Mouse (Mus musculus): ENCODE results near the gene Zdhhc5. TPM values are rescaled to one million over a fixed set of nuclear protein-coding genes. Genes with fewer than 3 reads are reported as not detected.
A peak's percentile ranks its signal among the peaks of the same experiment; 100 is the strongest.

The Zdhhc5 gene
- polyA plus RNA-seq, 1 experiment from 2014 or later: 32.0 TPM

DNA sequence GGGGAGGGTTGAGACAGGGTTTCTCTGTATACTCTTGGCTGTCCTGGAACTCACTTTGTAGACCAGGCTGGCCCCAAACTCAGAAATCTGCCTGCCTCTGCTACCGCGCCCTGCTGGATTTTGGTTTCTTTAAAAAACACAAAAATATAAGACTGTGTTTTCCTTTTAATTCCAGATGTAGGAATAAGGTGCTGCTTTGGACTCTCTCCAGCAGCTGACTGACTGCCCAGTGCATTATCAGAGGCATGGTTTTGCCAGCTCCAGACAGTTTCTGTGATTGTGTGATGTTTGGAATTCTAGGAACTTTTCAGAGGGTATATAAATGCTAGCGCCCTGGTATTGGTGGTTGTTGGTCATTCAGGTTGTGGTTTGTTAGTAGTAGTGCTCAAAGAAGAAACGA is 2.4 kb upstream of the Zdhhc5 start:
- H3K4me3 ChIP-seq (replicated peaks): no peak overlapping the region
- no peak overlapping the region for H3K9ac ChIP-seq (replicated peaks)
- H3K4me1 ChIP-seq (replicated peaks): peaks cover 11% of the 10 kb centered on the region
- no peaks in the 10 kb centered on the region for H3K27me3 ChIP-seq
- WGBS: 92% methylated on average over 4 of the region's 4 CpGs
- H3K9me3 ChIP-seq: no peaks in the 10 kb centered on the region
- no peak overlapping the region for H3K27ac ChIP-seq
- ATAC-seq (ENCODE audit: insufficient number of reproducible peaks, insufficient read depth, low FRiP score, low TSS enrichment, low read depth): no peak
- H3K36me3 ChIP-seq: peaks cover 13% of the 10 kb centered on the region; the same call in 1 of the 2 replicates
- H3K4me2 ChIP-seq: no peak overlapping the region

DNA sequence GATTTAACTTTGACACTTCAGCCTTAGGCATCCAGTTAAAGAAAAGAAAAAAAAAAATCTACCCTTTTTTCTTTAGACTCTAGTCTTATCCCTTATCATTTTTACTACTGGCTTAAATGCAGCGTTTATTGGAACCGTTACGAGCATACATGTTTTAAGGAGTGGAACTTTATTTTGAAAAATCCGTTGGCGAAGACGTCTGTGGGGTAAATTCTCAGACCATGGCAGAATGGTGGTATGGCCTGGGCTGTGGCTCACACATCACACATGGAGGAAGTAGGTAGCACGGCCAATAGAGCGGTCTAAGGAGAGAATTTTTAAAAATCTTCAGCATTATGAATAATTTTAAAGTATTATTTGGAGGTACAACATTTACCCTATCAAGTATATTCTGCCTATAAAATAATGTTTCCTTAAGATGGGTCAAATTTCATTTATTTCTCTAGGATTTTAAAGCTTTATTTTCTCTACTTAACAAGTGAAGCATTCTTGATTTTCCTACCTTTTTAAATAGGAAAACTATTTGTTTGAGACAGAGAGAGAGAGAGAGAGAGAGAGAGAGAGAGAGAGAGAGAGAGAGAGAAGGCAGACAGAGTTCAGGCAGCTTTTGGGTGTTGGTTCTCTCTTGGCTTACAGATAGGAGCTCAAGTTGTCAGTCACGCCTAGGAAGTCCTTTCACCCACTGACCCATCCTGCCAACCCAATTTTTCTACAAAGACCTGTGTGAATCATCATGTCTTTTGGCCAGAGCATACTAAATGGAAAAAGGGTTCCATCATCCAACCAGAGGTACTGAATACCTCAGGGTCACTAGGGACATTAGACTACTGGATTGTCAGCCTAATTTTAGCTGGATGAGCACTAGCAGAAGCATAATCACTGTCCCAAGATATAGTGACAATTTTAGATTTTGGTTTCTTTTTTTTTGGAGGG is 1.7 kb upstream of the Zdhhc5 start:
- Histone ChIP-seq H3K9ac (replicated peaks) (peak overlapping the region; percentile 65), H3K27ac (peak overlapping the region; percentile 90; the same call in 1 of the 2 replicates), H3K27me3 (no peaks in the 10 kb centered on the region), H3K36me3 (peaks cover 7% of the 10 kb centered on the region; the same call in 1 of the 2 replicates), H3K4me1 (replicated peaks) (peaks cover 13% of the 10 kb centered on the region), H3K9me3 (no peaks in the 10 kb centered on the region), H3K4me3 (replicated peaks) (peak overlapping the region; percentile 92), H3K4me2 (peak overlapping the region; percentile 74)
- ATAC-seq (ENCODE audit: insufficient number of reproducible peaks, insufficient read depth, low FRiP score, low TSS enrichment, low read depth): no peak
- WGBS: 36% methylated on average over 9 of the region's 9 CpGs

DNA sequence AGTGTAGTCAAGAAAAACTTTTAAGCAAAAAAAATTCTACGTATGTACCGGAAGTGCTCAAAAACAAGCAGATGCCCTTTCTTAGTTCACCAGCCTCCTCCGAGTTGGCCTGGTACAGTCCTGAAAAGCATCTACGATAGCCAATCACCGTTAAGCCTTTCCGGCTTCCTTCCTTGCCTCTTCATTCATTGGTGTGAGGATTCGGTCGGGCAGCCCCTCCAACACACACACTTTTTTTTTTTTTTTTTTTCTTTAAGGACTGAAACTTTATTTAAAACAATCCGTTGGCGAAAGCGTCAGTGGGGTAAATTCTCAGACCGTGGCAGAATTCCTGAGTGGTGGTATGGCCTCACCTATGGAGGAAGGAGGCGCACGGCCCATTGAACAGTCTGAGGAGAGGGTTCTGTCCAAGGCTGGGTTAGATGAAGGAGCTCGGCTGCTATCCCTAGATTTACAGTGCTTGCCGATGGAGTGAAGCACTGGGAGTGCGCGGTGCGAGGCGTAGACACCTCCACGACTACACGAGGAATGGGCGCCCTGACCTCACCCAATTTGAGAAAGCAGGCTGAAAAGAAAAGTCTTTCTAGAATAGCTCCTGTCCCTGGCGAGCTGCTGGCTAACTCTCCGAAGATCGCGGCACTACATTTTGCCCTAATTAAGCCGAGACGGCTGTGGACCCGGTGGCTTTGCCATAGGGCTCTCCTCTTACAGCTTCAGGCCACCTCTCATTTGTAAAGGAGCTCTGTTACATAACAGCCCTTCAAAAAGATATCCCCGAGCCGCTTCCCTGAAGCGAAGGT is 782 bp upstream of the Zdhhc5 start:
- no peaks in the 10 kb centered on the region for H3K9me3 ChIP-seq
- H3K27me3 ChIP-seq: no peaks in the 10 kb centered on the region
- peak; percentile 96 for ATAC-seq (ENCODE audit: insufficient number of reproducible peaks, insufficient read depth, low FRiP score, low TSS enrichment, low read depth)
- peak overlapping the region; percentile 92 for H3K4me3 ChIP-seq (replicated peaks)
- H3K4me1 ChIP-seq (replicated peaks): peaks cover 13% of the 10 kb centered on the region
- H3K9ac ChIP-seq (replicated peaks): peak overlapping the region; percentile 93
- H3K4me2 ChIP-seq: peak overlapping the region; percentile 74
- H3K36me3 ChIP-seq: peaks cover 3% of the 10 kb centered on the region
- H3K27ac ChIP-seq: peak overlapping the region; percentile 95
- under 1% methylated on average over 33 of the region's 33 CpGs for WGBS

DNA sequence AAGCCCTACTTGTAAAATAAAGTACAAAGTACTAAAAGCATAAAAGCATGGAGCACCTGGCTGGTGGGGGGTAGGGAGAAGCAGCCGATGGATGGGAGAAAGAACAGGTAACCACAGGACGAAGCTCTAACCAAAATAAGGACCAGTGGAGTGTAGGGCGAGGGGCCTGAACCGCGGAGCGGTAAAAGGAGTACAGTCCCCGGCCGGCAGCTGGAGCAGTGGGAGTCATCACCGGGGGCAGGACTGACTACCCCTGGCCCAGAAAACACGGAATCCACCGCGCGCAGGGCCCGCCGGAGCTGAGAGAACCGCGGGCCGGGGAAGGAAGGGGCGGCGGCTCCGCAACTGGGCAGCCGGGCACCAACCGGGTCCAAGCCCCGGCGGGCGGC is 564 bp downstream of the Zdhhc5 start:
- WGBS: 2% methylated on average over 21 of the region's 26 CpGs
- peak; percentile 16; the same call in 1 of the 2 replicates for ATAC-seq (ENCODE audit: insufficient number of reproducible peaks, insufficient read depth, low FRiP score, low TSS enrichment, low read depth)
- Histone ChIP-seq H3K9me3 (no peaks in the 10 kb centered on the region), H3K9ac (replicated peaks) (peak overlapping the region; percentile 93), H3K4me2 (peak overlapping the region; percentile 74), H3K4me1 (replicated peaks) (peaks cover 13% of the 10 kb centered on the region), H3K36me3 (peaks cover 16% of the 10 kb centered on the region), H3K27ac (peak overlapping the region; percentile 95), H3K4me3 (replicated peaks) (peak overlapping the region; percentile 92), H3K27me3 (no peaks in the 10 kb centered on the region)

DNA sequence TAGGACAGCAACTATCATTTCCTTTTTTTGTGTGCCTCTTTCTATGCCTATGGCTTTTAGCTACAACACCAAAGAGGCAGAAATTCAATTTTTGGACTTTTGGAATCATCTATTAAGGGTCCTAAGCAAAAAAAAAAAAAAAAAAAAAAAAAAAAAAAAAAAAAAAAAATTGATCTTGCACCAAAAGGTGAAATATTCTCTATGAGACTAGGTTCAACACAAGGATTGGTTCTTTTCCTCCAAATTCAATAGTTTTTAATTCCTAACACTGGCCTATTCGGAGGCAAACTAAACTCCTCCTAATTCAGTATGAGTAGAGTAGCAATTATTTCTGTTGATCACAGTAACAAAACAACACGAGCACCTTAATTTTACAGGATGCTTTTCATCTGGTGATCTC is 3.1 kb downstream of the Zdhhc5 start:
- Histone ChIP-seq H3K27me3 (no peaks in the 10 kb centered on the region), H3K4me1 (replicated peaks) (peaks cover 22% of the 10 kb centered on the region), H3K36me3 (peaks cover 40% of the 10 kb centered on the region), H3K4me2 (no peak overlapping the region), H3K27ac (no peak overlapping the region), H3K4me3 (replicated peaks) (no peak overlapping the region), H3K9me3 (no peaks in the 10 kb centered on the region), H3K9ac (replicated peaks) (no peak overlapping the region)
- 86% methylated on average over 2 of the region's 2 CpGs for WGBS
- no peak for ATAC-seq (ENCODE audit: insufficient number of reproducible peaks, insufficient read depth, low FRiP score, low TSS enrichment, low read depth)

DNA sequence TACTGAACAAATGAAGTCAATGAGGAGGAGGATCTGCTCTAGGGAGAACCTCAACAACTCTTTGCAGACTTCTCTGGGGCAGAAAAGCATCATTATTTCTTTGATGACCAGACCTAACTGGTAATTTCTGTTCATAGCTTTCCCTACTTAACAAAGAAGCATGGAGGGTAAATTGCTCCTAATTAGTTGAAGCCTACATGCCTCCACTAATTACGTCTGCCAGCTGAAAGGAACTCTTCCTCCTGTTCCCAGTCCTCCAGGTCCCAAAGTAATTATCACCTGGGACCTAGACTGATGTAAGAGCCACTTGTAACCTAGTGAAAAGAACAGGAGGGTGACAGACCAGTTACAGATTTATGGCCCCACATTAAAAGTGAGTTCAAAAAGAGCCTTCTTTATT is 7.5 kb downstream of the Zdhhc5 start:
- 30% methylated on average over 1 of the region's 1 CpGs for WGBS
- peaks cover 12% of the 10 kb centered on the region for H3K4me1 ChIP-seq (replicated peaks)
- no peaks in the 10 kb centered on the region for H3K9me3 ChIP-seq
- no peaks in the 10 kb centered on the region for H3K27me3 ChIP-seq
- H3K4me2 ChIP-seq: no peak overlapping the region
- peaks cover 71% of the 10 kb centered on the region for H3K36me3 ChIP-seq
- H3K9ac ChIP-seq (replicated peaks): no peak overlapping the region
- no peak for ATAC-seq (ENCODE audit: insufficient number of reproducible peaks, insufficient read depth, low FRiP score, low TSS enrichment, low read depth)
- H3K27ac ChIP-seq: peak overlapping the region; percentile 17; the same call in 1 of the 2 replicates
- H3K4me3 ChIP-seq (replicated peaks): no peak overlapping the region

DNA sequence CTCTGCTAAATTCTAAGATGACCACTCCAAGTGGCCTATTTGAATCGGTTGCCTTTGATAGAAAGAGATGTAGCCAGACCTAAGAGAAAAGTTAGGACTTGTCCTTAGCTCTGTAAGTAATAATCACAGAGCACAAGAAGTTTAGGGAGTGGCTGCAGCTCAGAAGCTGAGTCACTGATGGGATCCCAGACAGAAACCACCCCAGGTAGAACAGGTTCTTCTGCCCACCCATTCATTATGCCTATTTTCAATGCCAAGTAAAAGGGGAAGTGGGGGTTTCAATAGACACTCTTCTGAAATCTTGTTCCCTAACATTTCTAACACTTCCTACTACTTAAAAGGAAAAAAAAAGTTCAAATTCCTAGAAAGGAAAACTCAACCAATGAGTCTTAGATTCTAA is 9.7 kb downstream of the Zdhhc5 start:
- 83% methylated on average over 1 of the region's 1 CpGs for WGBS
- Histone ChIP-seq H3K9me3 (no peaks in the 10 kb centered on the region), H3K4me3 (replicated peaks) (no peak overlapping the region), H3K36me3 (peaks cover 81% of the 10 kb centered on the region), H3K9ac (replicated peaks) (no peak overlapping the region), H3K27me3 (no peaks in the 10 kb centered on the region), H3K4me2 (no peak overlapping the region), H3K4me1 (replicated peaks) (peaks cover 9% of the 10 kb centered on the region), H3K27ac (no peak overlapping the region)
- ATAC-seq (ENCODE audit: insufficient number of reproducible peaks, insufficient read depth, low FRiP score, low TSS enrichment, low read depth): no peak

DNA sequence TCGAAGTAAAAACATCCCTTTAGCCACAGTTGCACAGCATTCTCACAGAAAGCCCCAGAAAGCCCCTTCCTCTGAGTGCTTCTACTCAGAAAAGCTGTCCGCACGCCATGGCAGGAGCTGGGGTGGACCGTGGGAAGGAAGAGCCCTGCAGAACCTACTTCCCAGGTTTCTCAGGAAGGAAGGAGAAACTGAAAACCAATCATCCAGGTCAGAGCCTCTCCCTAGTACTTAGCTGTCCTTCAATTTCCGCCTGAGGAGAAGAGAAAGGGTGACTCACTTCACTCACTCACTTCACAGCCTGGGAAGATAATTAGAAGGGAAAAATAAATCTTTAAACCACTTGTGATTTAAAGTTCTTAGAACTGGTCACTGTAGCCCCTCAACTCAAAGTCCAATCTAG is 10.7 kb downstream of the Zdhhc5 start:
- no peaks in the 10 kb centered on the region for H3K9me3 ChIP-seq
- peaks cover 9% of the 10 kb centered on the region for H3K4me1 ChIP-seq (replicated peaks)
- H3K27me3 ChIP-seq: no peaks in the 10 kb centered on the region
- peaks cover 79% of the 10 kb centered on the region for H3K36me3 ChIP-seq
- WGBS: 86% methylated on average over 5 of the region's 5 CpGs
- no peak overlapping the region for H3K4me2 ChIP-seq
- H3K27ac ChIP-seq: no peak overlapping the region
- no peak for ATAC-seq (ENCODE audit: insufficient number of reproducible peaks, insufficient read depth, low FRiP score, low TSS enrichment, low read depth)
- H3K4me3 ChIP-seq (replicated peaks): no peak overlapping the region
- no peak overlapping the region for H3K9ac ChIP-seq (replicated peaks)

DNA sequence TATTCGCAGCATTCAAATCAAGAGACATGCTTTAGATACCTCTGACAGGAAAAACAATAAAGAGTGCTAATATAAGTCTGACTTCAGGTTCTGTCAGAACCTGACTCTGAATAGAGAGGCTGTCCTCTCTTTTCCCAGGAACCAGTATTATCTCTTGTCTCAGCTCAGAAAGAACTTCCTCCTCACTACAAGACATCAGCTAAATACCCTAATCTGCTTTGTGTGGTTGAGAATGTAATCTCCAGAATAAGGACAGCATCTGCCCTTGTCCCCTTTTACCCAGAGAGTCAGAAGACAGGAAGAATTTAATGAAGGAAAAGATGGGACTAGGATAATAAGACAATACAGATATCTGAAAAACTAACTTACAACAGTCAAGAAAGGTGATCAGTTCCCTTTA is 11.5 kb downstream of the Zdhhc5 start:
- Histone ChIP-seq H3K4me3 (replicated peaks) (no peak overlapping the region), H3K27me3 (no peaks in the 10 kb centered on the region), H3K9ac (replicated peaks) (no peak overlapping the region), H3K9me3 (no peaks in the 10 kb centered on the region), H3K36me3 (peaks cover 79% of the 10 kb centered on the region), H3K27ac (no peak overlapping the region), H3K4me2 (no peak overlapping the region), H3K4me1 (replicated peaks) (peaks cover 9% of the 10 kb centered on the region)
- ATAC-seq (ENCODE audit: insufficient number of reproducible peaks, insufficient read depth, low FRiP score, low TSS enrichment, low read depth): no peak
- 100% methylated on average over 1 of the region's 1 CpGs for WGBS

DNA sequence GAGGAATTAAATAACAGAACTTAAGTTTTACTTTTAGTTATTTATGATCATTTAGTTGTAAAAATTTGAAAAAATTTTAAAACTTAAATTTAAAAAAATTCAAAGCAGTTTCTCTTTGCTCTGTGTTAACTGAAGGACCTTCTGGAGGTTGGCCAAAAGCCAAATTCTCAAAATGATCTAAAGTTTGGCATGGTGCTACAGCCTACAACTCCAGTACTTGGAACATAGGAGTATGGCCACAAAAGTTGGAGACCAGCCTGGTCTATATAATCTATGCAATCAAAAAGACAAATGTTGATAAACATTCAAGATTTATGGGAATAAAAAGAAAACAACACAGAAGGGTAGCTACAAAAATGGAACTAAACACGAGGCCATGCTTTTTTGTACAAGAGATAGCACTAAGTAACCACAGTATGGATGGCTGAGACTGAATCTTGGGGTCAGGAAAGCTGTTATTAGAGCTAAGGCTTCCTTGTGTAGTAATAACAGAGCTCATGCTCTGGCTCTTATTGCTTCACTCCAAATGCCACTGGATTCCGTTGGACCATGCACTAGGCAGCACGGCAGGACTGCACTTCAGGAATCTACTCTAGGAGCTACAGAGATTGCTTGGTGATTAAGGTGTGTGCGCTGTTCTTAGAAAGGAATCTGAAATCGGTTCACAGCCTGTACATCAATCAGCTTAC is 19.8 kb downstream of the Zdhhc5 start:
- Histone ChIP-seq H3K4me3 (replicated peaks) (no peak overlapping the region), H3K4me2 (no peak overlapping the region), H3K9me3 (no peaks in the 10 kb centered on the region), H3K27ac (no peak overlapping the region), H3K9ac (replicated peaks) (no peak overlapping the region), H3K27me3 (no peaks in the 10 kb centered on the region), H3K4me1 (replicated peaks) (no peaks in the 10 kb centered on the region), H3K36me3 (peaks cover 86% of the 10 kb centered on the region)
- 94% methylated on average over 5 of the region's 5 CpGs for WGBS
- no peak for ATAC-seq (ENCODE audit: insufficient number of reproducible peaks, insufficient read depth, low FRiP score, low TSS enrichment, low read depth)

DNA sequence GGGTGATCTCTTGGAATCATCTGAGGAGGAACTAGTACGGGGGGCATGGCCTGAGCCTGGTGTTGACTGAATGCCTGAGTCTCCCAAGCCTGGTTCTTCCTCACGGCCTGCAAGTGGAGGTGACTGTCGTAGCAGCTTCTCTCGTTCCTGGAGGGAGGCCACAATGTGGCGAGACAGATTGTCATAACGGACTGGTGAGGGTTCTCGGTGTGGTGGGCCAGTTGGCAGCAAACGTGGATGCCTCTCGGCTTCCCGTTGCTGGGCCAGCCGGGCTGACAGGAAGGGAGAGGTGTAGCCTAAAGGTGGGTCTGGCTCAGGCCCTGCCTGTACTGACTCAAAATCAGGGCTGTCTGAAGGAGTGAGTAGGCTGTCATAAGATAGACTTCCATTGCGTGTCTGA is 24.9 kb downstream of the Zdhhc5 start:
- Histone ChIP-seq H3K4me2 (no peak overlapping the region), H3K27ac (no peak overlapping the region), H3K9me3 (no peaks in the 10 kb centered on the region), H3K36me3 (peaks cover 92% of the 10 kb centered on the region), H3K4me3 (replicated peaks) (no peak overlapping the region), H3K4me1 (replicated peaks) (no peaks in the 10 kb centered on the region), H3K27me3 (no peaks in the 10 kb centered on the region), H3K9ac (replicated peaks) (no peak overlapping the region)
- no peak for ATAC-seq (ENCODE audit: insufficient number of reproducible peaks, insufficient read depth, low FRiP score, low TSS enrichment, low read depth)
- WGBS: 89% methylated on average over 12 of the region's 12 CpGs
